Mouse (Mus musculus) embryonic facial prominence, embryonic 11.5 days (tissue): ENCODE data around the gene Atp5j. TPM values are rescaled to one million over a fixed set of nuclear protein-coding genes. Genes with fewer than 3 reads are reported as not detected.
A peak's percentile ranks its signal among the peaks of the same experiment; 100 is the strongest.

Experiments
- ATAC-seq: fragments of 200-750 bp; cut with Nextera tagmentation; replicated peaks from 2 replicates; pipeline ENCODE4 v1.8.0; 2017; ENCODE audit warnings: low read depth; ENCODE audit not compliant: insufficient number of reproducible peaks, low FRiP score, low TSS enrichment
- DNase-seq: peaks from one replicate; pipeline ENCODE4 v3.0.0-alpha.2; 2015; ENCODE audit warnings: low spot score
- H3K27ac ChIP-seq: fragments of 300-500 bp; sonication (generic); replicated peaks from 2 replicates; pipeline ENCODE4 v1.5.1; 2014; ENCODE audit warnings: mild to moderate bottlenecking, low read depth, low read length, control low read depth
- H3K27me3 ChIP-seq: fragments of 300-500 bp; sonication (generic); 2 replicates; pipeline ENCODE4 v1.6.1; 2014; ENCODE audit warnings: mild to moderate bottlenecking, low read length, moderate library complexity, mixed read lengths; ENCODE audit not compliant: control insufficient read depth, insufficient read depth
- H3K36me3 ChIP-seq: fragments of 300-500 bp; sonication (generic); replicated peaks from 2 replicates; pipeline ENCODE4 v1.6.1; 2014; ENCODE audit warnings: low read depth, mild to moderate bottlenecking, low read length, moderate library complexity, mixed read lengths; ENCODE audit not compliant: control insufficient read depth, insufficient read depth
- H3K4me1 ChIP-seq: fragments of 300-500 bp; sonication (generic); 2 replicates; pipeline ENCODE4 v1.6.1; 2014; ENCODE audit warnings: low read length, mixed read lengths; ENCODE audit not compliant: control insufficient read depth, insufficient read depth
- H3K4me2 ChIP-seq: fragments of 300-500 bp; sonication (generic); 2 replicates; pipeline ENCODE4 v1.6.1; 2014; ENCODE audit warnings: low read depth, mild to moderate bottlenecking, control low read depth, low read length, moderate library complexity
- H3K4me3 ChIP-seq: fragments of 300-500 bp; sonication (generic); 2 replicates; pipeline ENCODE4 v1.5.1; 2014; ENCODE audit warnings: low read depth, low read length, control low read depth
- H3K9ac ChIP-seq: fragments of 300-500 bp; sonication (generic); replicated peaks from 2 replicates; pipeline ENCODE4 v1.6.1; 2014; ENCODE audit warnings: mild to moderate bottlenecking, control low read depth, low read length
- H3K9me3 ChIP-seq: fragments of 300-500 bp; sonication (generic); replicated peaks from 2 replicates; pipeline ENCODE4 v1.6.1; 2016; ENCODE audit warnings: mild to moderate bottlenecking, low read length, inconsistent platforms, mixed read lengths; ENCODE audit not compliant: control insufficient read depth
- WGBS: fragments of 180-500 bp; shearing (Covaris S2); extraction: QIAGEN DNeasy Blood & Tissue Kit; methylation state at CpG from one replicate; pipeline ENCODE4 v1.1.7; 2014; 5-methylcytosine and 5-hydroxymethylcytosine counted together
- polyA plus RNA-seq: library from polyadenylated mRNA; unstranded; fragments of >200 nt; fragmentation: Nextera tagmentation; extraction: Ambion mirVana; gene quantifications from 2 replicates; pipeline ENCODE4 v1.2.1, GENCODE M21; 2014

Gene Atp5j
- polyA plus RNA-seq, 1 experiment from 2014 or later: 830 TPM

DNA sequence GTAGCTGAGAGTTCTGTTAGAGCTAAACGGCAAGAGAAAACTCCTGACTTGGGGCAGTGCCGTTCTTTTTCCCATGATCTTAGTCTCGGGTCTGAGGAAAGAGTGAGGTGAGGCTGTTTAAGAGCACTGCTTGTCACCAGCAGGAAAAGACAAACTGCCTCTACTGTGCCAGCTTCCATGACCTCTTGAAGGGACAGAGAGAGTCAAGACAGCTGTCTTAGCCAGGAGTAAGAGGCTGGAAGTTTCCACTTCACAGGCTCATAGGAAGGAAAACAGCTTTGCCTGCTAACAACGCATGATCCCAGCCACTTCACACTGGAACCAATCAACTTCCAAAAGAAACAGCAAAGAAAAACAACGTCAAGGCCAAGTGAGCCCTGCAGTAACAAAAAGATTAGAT lies 3.7 kb downstream of the Atp5j start:
- no peak overlapping the region for H3K9ac ChIP-seq
- no peaks in the 10 kb centered on the region for H3K27me3 ChIP-seq
- H3K27ac ChIP-seq: no peak overlapping the region
- no peak overlapping the region for H3K4me3 ChIP-seq
- H3K9me3 ChIP-seq: no peaks in the 10 kb centered on the region
- no peak overlapping the region for H3K4me2 ChIP-seq
- 91% methylated on average over 5 of the region's 5 CpGs for WGBS
- ATAC-seq (no peak), DNase-seq (no peak)
- H3K4me1 ChIP-seq: no peaks in the 10 kb centered on the region
- no peaks in the 10 kb centered on the region for H3K36me3 ChIP-seq

DNA sequence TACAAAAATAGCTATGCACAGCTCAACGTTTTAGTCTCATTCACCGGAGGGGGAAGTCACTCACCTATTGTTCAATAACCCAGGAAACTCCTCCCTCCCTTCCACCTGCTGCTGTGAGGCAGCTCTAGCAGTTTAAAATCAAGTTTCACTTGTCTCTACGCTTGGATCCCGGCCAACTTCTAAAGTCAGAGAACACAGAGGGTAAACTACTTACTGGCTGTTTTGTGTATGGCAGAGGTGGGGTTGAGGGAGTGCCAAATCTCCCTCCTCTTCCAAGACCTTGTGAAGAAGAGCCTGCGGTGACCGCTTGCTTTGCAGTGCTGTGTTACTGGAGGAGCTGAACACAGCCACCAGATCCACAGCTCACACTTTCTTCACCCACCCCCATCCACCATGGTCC lies 10.4 kb downstream of the Atp5j start:
- 87% methylated on average over 6 of the region's 6 CpGs for WGBS
- Histone ChIP-seq H3K36me3 (no peaks in the 10 kb centered on the region; the same call in 1 of the 2 replicates), H3K9me3 (no peaks in the 10 kb centered on the region), H3K4me2 (no peak overlapping the region), H3K4me1 (no peaks in the 10 kb centered on the region), H3K27me3 (no peaks in the 10 kb centered on the region), H3K27ac (no peak overlapping the region), H3K9ac (no peak overlapping the region), H3K4me3 (no peak overlapping the region)
- DNase-seq (no peak), ATAC-seq (no peak)

DNA sequence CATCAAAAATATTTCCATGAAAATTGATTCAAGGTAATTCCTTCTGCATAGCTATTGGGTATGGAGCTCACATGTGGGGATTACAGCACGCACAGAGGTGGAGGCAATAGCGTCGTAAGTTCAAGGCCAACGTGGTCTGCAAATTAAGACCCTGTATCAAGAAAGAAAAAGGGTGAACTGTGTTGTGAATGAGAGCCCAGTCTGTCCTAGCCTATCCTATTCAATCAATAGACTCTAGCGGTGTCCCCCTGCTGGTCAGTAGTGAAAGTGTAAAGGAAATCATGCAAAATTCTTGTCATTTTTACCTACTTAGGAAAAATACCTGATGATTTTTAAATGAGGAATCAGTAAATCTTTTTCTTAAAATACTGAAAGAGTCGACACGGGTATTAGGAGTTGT lies 18.0 kb downstream of the Atp5j start:
- Histone ChIP-seq H3K4me1 (no peaks in the 10 kb centered on the region), H3K4me3 (no peak overlapping the region), H3K27me3 (no peaks in the 10 kb centered on the region), H3K27ac (no peak overlapping the region), H3K9me3 (no peaks in the 10 kb centered on the region), H3K9ac (no peak overlapping the region), H3K36me3 (no peaks in the 10 kb centered on the region), H3K4me2 (no peak overlapping the region)
- 34% methylated on average over 7 of the region's 7 CpGs for WGBS
- ATAC-seq: no peak
- DNase-seq: peak; percentile 70

DNA sequence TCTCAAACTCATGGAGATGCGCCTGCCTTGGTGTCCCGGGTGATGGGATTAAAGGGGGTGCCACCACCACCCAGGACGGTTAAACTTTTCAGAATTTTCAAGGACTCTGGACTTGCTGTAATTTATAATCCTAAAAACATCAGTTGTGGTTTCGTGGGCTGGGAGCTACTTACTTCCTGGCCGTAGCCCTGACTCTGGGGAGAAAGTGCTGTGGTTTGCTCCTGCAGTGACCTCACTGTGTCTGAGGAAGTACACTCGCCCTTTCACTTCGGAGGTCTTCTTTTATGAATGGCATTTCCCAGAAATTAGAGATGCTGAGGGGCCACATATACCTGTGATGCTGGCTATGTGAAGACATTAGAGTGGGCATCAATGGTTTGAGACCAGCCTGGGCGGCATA lies 20.9 kb downstream of the Atp5j start:
- H3K9me3 ChIP-seq: no peaks in the 10 kb centered on the region
- no peak overlapping the region for H3K9ac ChIP-seq
- ATAC-seq (no peak), DNase-seq (no peak)
- no peaks in the 10 kb centered on the region for H3K36me3 ChIP-seq
- H3K27ac ChIP-seq: no peak overlapping the region
- no peak overlapping the region for H3K4me3 ChIP-seq
- H3K4me2 ChIP-seq: no peak overlapping the region
- no peaks in the 10 kb centered on the region for H3K4me1 ChIP-seq
- H3K27me3 ChIP-seq: no peaks in the 10 kb centered on the region
- 79% methylated on average over 8 of the region's 8 CpGs for WGBS

DNA sequence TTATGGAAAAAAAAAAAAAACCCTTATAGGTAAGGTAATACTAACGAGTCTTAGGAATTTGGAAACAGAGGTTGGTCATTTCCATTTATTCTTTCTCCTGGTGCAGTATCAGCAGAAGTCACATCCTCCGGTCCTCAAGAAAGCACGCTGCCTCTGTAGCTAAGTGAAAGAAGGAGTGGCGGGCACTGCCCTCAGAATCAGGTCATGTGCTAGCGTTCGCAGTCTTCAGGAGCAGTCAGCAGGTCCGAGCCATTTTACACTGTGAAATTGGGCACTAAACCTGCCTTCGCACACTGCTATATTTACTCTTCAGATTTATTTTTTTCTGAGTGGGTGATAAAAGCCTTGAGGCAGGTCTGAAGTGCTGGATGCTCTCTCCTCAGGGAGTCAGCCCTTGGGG lies 21.6 kb downstream of the Atp5j start:
- Histone ChIP-seq H3K4me1 (no peaks in the 10 kb centered on the region), H3K9ac (no peak overlapping the region), H3K27me3 (no peaks in the 10 kb centered on the region), H3K4me2 (no peak overlapping the region), H3K36me3 (no peaks in the 10 kb centered on the region), H3K9me3 (no peaks in the 10 kb centered on the region), H3K4me3 (no peak overlapping the region), H3K27ac (no peak overlapping the region)
- DNase-seq (no peak), ATAC-seq (no peak)
- 84% methylated on average over 8 of the region's 8 CpGs for WGBS

DNA sequence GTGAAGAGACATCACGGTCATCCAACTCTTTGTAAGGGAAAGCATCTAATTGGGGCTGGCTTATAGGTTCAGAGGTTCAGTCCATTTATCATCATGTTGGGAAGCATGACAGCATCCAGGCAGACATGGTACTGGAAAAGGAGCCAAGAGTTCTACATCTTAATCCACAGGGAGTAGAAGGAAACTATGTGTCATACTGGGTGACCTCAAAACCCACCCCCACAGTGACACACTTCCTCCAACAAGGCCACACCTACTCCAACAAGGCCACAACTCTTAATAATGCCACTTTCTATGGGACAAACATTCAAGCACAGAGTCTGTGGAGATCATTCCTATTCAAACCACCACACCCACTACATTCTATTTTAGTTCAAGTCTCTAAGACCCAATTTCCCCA lies 25.2 kb downstream of the Atp5j start:
- DNase-seq: no peak

DNA sequence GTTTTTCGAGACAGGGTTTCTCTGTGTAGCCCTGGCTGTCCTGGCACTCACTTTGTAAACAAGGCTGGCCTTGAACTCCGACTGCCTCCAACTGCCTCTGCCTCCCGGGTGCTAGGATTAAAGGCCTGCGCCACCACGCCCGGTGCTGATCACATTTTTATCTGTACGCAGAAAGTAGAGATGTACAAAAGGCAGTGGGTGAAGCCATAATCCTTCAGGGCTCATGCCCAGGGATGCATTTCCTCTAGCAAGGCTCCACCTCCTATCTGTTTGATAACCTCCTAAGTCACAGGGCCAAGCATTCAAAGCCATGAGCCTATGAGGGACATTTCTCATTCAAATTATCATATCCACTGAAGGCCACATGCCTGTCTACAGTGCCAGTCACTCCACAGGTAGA lies 27.6 kb downstream of the Atp5j start:
- Histone ChIP-seq H3K4me1 (no peaks in the 10 kb centered on the region), H3K4me3 (no peak overlapping the region), H3K4me2 (no peak overlapping the region), H3K27ac (no peak overlapping the region), H3K9ac (no peak overlapping the region), H3K36me3 (no peaks in the 10 kb centered on the region), H3K27me3 (no peaks in the 10 kb centered on the region), H3K9me3 (no peaks in the 10 kb centered on the region)
- 93% methylated on average over 7 of the region's 7 CpGs for WGBS
- DNase-seq (no peak), ATAC-seq (no peak)

More for the DNA sequence above, 25.2 kb downstream of the Atp5j start:
- H3K4me1 ChIP-seq: no peaks in the 10 kb centered on the region
- ATAC-seq: no peak
- 92% methylated on average over 1 of the region's 1 CpGs for WGBS
- H3K27me3 ChIP-seq: no peaks in the 10 kb centered on the region
- H3K36me3 ChIP-seq: no peaks in the 10 kb centered on the region
- no peak overlapping the region for H3K27ac ChIP-seq
- H3K9me3 ChIP-seq: no peaks in the 10 kb centered on the region
- no peak overlapping the region for H3K9ac ChIP-seq
- H3K4me2 ChIP-seq: no peak overlapping the region
- no peak overlapping the region for H3K4me3 ChIP-seq

DNA sequence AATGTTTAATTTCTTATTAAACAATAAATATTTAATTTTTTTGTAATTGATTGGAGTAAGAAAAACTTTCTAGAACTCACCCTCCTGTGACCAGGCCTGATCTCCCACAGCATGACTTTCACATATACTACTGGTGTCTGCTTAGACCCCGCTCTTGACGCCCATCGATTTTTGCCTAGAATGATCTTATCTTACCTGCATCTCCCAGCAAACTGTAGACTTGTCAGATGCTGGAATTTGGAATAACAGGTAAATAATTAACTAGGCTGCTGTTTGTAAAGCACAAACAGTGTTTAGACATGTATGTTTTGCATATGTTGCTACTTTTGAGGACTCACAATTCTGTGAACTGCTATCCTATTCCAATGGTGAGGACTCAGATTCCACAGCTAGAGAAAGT lies 29.2 kb downstream of the Atp5j start:
- ATAC-seq (no peak), DNase-seq (no peak)
- no peaks in the 10 kb centered on the region for H3K27me3 ChIP-seq
- H3K4me1 ChIP-seq: no peaks in the 10 kb centered on the region
- H3K4me3 ChIP-seq: no peak overlapping the region
- H3K27ac ChIP-seq: no peak overlapping the region
- H3K4me2 ChIP-seq: no peak overlapping the region
- no peaks in the 10 kb centered on the region for H3K36me3 ChIP-seq
- H3K9ac ChIP-seq: no peak overlapping the region
- 97% methylated on average over 3 of the region's 3 CpGs for WGBS
- H3K9me3 ChIP-seq: no peaks in the 10 kb centered on the region
